Mouse (Mus musculus): ENCODE results near the gene Ppp1r14a. TPM values are rescaled to one million over a fixed set of nuclear protein-coding genes. Genes with fewer than 3 reads are reported as not detected.
A peak's percentile ranks its signal among the peaks of the same experiment; 100 is the strongest.

Gene Ppp1r14a
- 222 and 246 TPM in 2 replicates for polyA plus RNA-seq (2015; fragmentation: Nextera tagmentation; extraction: Ambion mirVana)

DNA sequence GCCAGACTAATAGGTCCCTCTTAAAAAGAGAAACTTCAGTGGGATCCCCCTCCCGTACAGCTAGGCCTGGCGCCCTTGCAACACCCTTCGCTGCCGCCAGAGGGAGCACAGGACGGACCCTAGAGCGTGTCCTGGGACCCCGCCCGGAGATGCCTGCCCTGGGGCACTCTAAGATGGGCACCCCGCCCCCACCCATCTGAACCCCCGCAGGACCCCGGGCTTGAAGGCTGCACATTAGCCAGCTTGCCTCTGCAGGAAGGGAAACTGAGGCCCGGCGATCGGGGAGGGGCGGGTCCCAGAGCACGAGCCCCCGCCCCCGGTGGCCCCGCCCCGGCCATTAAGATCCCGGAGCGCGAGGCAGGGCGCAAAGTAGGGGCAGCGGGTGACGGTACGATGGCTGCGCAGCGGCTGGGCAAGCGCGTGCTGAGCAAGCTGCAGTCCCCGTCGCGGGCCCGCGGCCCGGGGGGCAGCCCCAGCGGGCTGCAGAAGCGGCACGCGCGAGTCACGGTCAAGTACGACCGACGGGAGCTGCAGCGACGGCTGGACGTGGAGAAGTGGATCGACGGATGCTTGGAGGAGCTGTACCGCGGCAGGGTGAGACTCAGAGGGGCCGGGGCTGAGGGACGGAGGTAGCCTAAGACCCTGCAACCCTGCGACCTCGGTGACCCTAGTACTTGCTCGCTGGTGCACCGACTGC lies at the start of gene Ppp1r14a:
Ppp1r14a (plus strand) TSS at position 367 of the 697 bp plus-strand sequence.
- Histone ChIP-seq H3K4me2 (replicated peaks; ENCODE audit: low read depth, low read length) (peak within 1 kb of the TSS; percentile 73), H3K4me3 (ENCODE audit: low read depth, low read length) (peak within 1 kb of the TSS; percentile 53), H3K36me3 (ENCODE audit: insufficient read depth, low read length) (no peaks in the 10 kb centered on the region), H3K27me3 (replicated peaks; ENCODE audit: insufficient read depth, low read length) (no peaks in the 10 kb centered on the region), H3K27ac (ENCODE audit: low read length) (peak within 1 kb of the TSS; percentile 95), H3K9ac (replicated peaks; ENCODE audit: low read depth) (peak within 1 kb of the TSS; percentile 66), H3K4me1 (ENCODE audit: insufficient read depth, low read depth, low read length) (peaks cover 9% of the 10 kb centered on the region; the same call in 1 of the 2 replicates), H3K9me3 (ENCODE audit: low read length) (no peaks in the 10 kb centered on the region)
- WGBS: under 1% methylated on average over 56 of the region's 59 CpGs
- peak; percentile 81 for DNase-seq (ENCODE audit: low spot score)
- TF ChIP-seq CTCF (IDR thresholded peaks at IDR 0.05): peak; percentile 83
- TF ChIP-seq EP300 (IDR thresholded peaks at IDR 0.05): no peak
- peak; percentile 24 for ATAC-seq

- ATAC-seq (no peak), DNase-seq (ENCODE audit: low spot score) (peak; percentile 54)
- no peak for TF ChIP-seq EP300 (IDR thresholded peaks at IDR 0.05)
- TF ChIP-seq CTCF (IDR thresholded peaks at IDR 0.05): peak; percentile 81
- Histone ChIP-seq H3K36me3 (ENCODE audit: insufficient read depth, low read length) (no peaks in the 10 kb centered on the region; the same call in 1 of the 2 replicates), H3K27ac (ENCODE audit: low read length) (no peak overlapping the region), H3K4me2 (replicated peaks; ENCODE audit: low read depth, low read length) (no peak overlapping the region), H3K9me3 (ENCODE audit: low read length) (no peaks in the 10 kb centered on the region), H3K4me1 (ENCODE audit: insufficient read depth, low read depth, low read length) (peaks cover 8% of the 10 kb centered on the region), H3K4me3 (ENCODE audit: low read depth, low read length) (no peak overlapping the region), H3K9ac (replicated peaks; ENCODE audit: low read depth) (no peak overlapping the region), H3K27me3 (replicated peaks; ENCODE audit: insufficient read depth, low read length) (no peaks in the 10 kb centered on the region)
- 84% methylated on average over 7 of the region's 7 CpGs for WGBS
Observed at GRCm38 (mm10) chr7:29244732-29245416, 44.2 kb upstream of the Ppp1r14a start.

DNA sequence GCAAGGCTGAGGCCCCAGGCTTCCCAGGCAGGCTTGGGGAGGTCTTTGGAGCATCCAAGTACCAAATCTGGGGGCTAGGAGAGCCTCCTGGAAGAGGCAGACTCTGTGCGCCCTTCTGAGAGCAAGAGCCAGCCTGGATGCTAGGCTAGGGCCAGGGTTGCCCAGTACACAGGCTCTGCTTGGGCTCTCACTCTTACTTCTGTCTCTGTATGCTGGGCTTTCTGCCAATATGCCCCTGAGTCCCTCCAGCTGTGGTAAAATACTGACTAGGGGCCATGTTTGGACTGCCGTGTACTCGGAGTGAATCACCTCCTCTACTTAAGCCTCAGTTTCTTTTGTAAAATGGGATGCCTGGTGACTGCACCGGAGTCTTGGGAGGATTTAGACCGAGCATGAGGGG lies 43.1 kb upstream of the Ppp1r14a start:
- WGBS: 63% methylated on average over 5 of the region's 5 CpGs
- ATAC-seq (no peak), DNase-seq (ENCODE audit: low spot score) (peak; percentile 62)
- TF ChIP-seq CTCF (IDR thresholded peaks at IDR 0.05): no peak
- TF ChIP-seq EP300 (IDR thresholded peaks at IDR 0.05): no peak
- Histone ChIP-seq H3K36me3 (ENCODE audit: insufficient read depth, low read length) (no peaks in the 10 kb centered on the region; the same call in 1 of the 2 replicates), H3K4me2 (replicated peaks; ENCODE audit: low read depth, low read length) (no peak overlapping the region), H3K27me3 (replicated peaks; ENCODE audit: insufficient read depth, low read length) (no peaks in the 10 kb centered on the region), H3K4me1 (ENCODE audit: insufficient read depth, low read depth, low read length) (peaks cover 8% of the 10 kb centered on the region), H3K27ac (ENCODE audit: low read length) (no peak overlapping the region), H3K4me3 (ENCODE audit: low read depth, low read length) (no peak overlapping the region), H3K9me3 (ENCODE audit: low read length) (no peaks in the 10 kb centered on the region), H3K9ac (replicated peaks; ENCODE audit: low read depth) (no peak overlapping the region)

DNA sequence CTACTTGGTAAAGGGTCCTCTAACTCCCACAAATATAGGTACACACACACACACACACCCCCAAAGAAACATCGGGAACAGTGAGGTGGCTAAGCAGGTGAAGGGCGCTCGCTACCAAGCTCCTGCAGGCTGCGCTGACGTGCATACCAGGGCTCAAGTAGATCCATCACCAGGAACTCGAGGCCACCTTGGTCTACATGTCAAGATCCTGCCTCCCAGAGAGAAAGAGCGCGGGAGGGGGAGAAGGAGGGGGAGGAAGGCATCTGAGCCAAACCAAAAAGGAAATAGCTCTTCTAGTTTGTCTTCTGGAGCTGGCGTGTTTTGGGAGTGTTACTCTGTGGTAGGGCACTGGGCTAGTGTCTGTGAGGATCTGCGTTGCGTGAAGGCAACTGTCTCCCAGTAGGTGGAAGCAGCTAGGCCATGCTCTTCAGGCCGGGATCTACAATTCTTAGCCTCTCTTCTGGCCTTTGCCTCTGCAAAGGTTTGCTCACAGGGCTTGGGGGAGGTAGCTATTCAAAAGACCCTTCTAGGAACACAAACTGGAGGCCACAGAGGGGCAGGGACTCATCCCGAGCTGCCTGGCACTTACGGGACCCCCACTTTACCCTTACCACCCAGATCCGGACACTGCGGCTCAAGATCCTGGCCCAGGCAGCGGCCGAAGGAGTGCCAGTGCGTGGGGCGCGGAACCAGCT lies 42.3 kb upstream of the Ppp1r14a start:
- Histone ChIP-seq H3K27me3 (replicated peaks; ENCODE audit: insufficient read depth, low read length) (no peaks in the 10 kb centered on the region), H3K9me3 (ENCODE audit: low read length) (no peaks in the 10 kb centered on the region), H3K27ac (ENCODE audit: low read length) (0 out of 2 replicates have a peak overlapping the region, but pooled peaks have one; percentile 21), H3K36me3 (ENCODE audit: insufficient read depth, low read length) (no peaks in the 10 kb centered on the region; the same call in 1 of the 2 replicates), H3K4me3 (ENCODE audit: low read depth, low read length) (peak overlapping the region; percentile 41; the same call in 1 of the 2 replicates), H3K4me1 (ENCODE audit: insufficient read depth, low read depth, low read length) (peaks cover 8% of the 10 kb centered on the region), H3K4me2 (replicated peaks; ENCODE audit: low read depth, low read length) (peak overlapping the region; percentile 71), H3K9ac (replicated peaks; ENCODE audit: low read depth) (no peak overlapping the region)
- no peak for DNase-seq (ENCODE audit: low spot score)
- no peak for ATAC-seq
- no peak for TF ChIP-seq EP300 (IDR thresholded peaks at IDR 0.05)
- TF ChIP-seq CTCF (IDR thresholded peaks at IDR 0.05): no peak; the same call in 1 of the 2 replicates
- WGBS: 68% methylated on average over 21 of the region's 21 CpGs

DNA sequence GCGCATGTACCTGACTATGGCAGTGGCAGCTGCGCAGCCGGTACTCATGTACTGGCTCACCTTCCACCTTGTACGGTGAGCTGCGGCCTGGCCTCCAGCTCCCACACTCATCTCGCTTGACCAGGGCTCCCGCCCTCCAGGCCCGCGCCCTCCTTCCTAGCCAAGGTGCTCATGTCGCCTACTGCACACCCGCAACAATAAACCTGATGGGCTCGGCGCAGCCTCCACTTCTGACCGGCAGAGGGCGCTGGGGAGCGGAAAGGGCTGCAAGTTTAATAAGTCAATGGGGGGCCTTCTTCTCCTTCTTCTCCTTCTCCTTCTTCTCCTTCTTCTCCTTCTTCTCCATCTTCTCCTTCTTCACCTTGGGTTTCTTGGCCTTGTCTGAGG lies 41.8 kb upstream of the Ppp1r14a start:
- Histone ChIP-seq H3K4me3 (ENCODE audit: low read depth, low read length) (peak overlapping the region; percentile 41), H3K4me2 (replicated peaks; ENCODE audit: low read depth, low read length) (peak overlapping the region; percentile 71), H3K4me1 (ENCODE audit: insufficient read depth, low read depth, low read length) (peaks cover 8% of the 10 kb centered on the region), H3K36me3 (ENCODE audit: insufficient read depth, low read length) (no peaks in the 10 kb centered on the region; the same call in 1 of the 2 replicates), H3K9ac (replicated peaks; ENCODE audit: low read depth) (peak overlapping the region; percentile 46), H3K27ac (ENCODE audit: low read length) (peak overlapping the region; percentile 95; the same call in 1 of the 2 replicates), H3K9me3 (ENCODE audit: low read length) (no peaks in the 10 kb centered on the region), H3K27me3 (replicated peaks; ENCODE audit: insufficient read depth, low read length) (no peaks in the 10 kb centered on the region)
- WGBS: 28% methylated on average over 16 of the region's 16 CpGs
- ATAC-seq (peak; percentile 33), DNase-seq (ENCODE audit: low spot score) (peak; percentile 83)
- TF ChIP-seq EP300 (IDR thresholded peaks at IDR 0.05): no peak
- peak; percentile 96 for TF ChIP-seq CTCF (IDR thresholded peaks at IDR 0.05)

DNA sequence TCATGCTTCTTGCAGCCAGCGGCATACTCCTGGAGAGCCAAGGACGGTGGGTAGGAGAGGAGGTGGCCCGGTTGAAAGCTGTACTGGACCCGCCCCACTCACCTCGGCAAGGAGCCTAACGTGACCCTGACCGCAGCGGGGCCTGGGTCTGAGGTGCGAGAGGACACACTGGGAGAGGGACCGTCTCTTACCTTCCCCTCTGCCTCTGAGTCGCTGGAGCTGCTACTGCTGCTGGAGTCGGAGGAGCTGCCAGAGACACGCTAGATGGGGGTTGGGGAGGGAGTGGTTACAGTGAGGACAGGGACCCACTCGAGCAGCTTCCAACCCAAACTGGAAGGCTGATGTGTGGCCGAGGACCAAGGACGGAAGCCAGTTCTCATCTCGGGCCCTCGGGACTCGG lies 41.4 kb upstream of the Ppp1r14a start:
- Histone ChIP-seq H3K9me3 (ENCODE audit: low read length) (no peaks in the 10 kb centered on the region), H3K36me3 (ENCODE audit: insufficient read depth, low read length) (no peaks in the 10 kb centered on the region; the same call in 1 of the 2 replicates), H3K4me1 (ENCODE audit: insufficient read depth, low read depth, low read length) (peaks cover 8% of the 10 kb centered on the region), H3K4me2 (replicated peaks; ENCODE audit: low read depth, low read length) (peak overlapping the region; percentile 71), H3K27ac (ENCODE audit: low read length) (peak overlapping the region; percentile 95), H3K4me3 (ENCODE audit: low read depth, low read length) (peak overlapping the region; percentile 41), H3K27me3 (replicated peaks; ENCODE audit: insufficient read depth, low read length) (no peaks in the 10 kb centered on the region), H3K9ac (replicated peaks; ENCODE audit: low read depth) (peak overlapping the region; percentile 46)
- no peak for DNase-seq (ENCODE audit: low spot score)
- TF ChIP-seq CTCF (IDR thresholded peaks at IDR 0.05): no peak
- TF ChIP-seq EP300 (IDR thresholded peaks at IDR 0.05): no peak
- peak; percentile 16 for ATAC-seq
- 20% methylated on average over 19 of the region's 19 CpGs for WGBS

Data from lung, postnatal 0 days (tissue).